Mouse (Mus musculus) embryonic fibroblast, embryonic 13.5 days (primary cell): ENCODE data around the gene Nfib.

Experiments used
- CTCF ChIP-seq: IDR thresholded peaks from 2 replicates; pipeline ENCODE4 v1.5.1; 2011; ENCODE audit warnings: mild to moderate bottlenecking, control low read depth, low read length, moderate library complexity, borderline replicate concordance; ENCODE audit not compliant: insufficient read depth
- POLR2A ChIP-seq: IDR thresholded peaks from 2 replicates; pipeline ENCODE4 v1.6.1; 2011; ENCODE audit warnings: low read depth, mild to moderate bottlenecking, control low read depth, low read length, moderate library complexity

DNA sequence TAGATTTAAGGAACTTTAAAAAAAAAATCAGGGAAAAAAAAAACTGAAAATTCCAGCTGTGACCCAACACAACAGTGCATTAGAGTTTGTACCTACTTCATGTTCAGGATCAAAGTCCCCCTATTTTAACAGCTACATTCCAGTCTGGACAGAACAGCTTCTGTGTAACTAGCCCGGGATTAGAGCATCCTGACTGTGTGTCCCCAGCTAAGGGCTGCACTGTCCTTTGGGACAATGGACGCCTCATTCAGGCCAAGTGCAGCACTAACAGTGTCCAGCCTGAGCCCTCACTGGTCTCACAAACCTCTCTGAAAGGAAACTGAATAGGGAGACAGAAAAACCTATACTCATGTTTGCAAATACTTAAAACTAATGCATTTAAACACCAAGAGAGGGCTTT lies 229.1 kb downstream of the Nfib start:
- TF ChIP-seq CTCF (no peak), POLR2A (no peak)
